Mouse (Mus musculus) CH12.LX (cell line): ENCODE measurements around the gene Vipr2.

Experiments used
- CTCF ChIP-seq, 2 experiments: IDR thresholded peaks in 1 of 2; conservative IDR thresholded peaks in 1 of 2; 2 replicates each; pipeline ENCODE4 v1.5.1; 2011 to 2012; ENCODE audit warnings: low read depth in 2 of 2, low read length in 2 of 2, improper control_type of control experiment in 1 of 2, inconsistent platforms in 1 of 2, mild to moderate bottlenecking in 1 of 2, moderate library complexity in 1 of 2
- IRF4 ChIP-seq: IDR thresholded peaks from 2 replicates; pipeline ENCODE4 v1.6.1; 2014; ENCODE audit warnings: low read depth, mild to moderate bottlenecking, inconsistent platforms, low read length, improper control_type of control experiment
- MXI1 ChIP-seq: IDR thresholded peaks from 2 replicates; pipeline ENCODE4 v1.6.1; 2011; ENCODE audit warnings: mild to moderate bottlenecking, low read depth, low read length, improper control_type of control experiment
- POLR2A ChIP-seq: IDR thresholded peaks from 2 replicates; pipeline ENCODE4 v1.6.1; 2011; ENCODE audit warnings: low read depth, mild to moderate bottlenecking, improper control_type of control experiment, low read length

DNA sequence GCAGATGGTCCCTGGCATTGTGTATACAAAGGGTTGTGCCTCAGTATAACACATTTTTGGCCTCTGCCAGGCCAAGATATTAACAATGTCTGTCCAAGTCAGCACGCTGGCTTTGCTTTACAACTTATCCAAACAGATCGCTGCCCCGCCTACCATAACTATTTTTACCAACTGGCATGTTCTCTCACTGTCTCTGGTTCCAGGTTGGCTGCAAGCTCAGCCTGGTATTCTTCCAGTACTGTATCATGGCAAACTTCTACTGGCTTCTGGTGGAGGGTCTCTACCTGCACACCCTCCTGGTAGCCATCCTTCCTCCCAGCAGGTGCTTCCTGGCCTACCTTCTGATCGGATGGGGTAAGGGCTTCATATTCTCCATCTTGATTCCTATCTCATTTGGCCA is 58.4 kb downstream of the Vipr2 start:
- TF ChIP-seq IRF4, result no peak
- TF ChIP-seq POLR2A, result no peak
- TF ChIP-seq MXI1, result no peak
- TF ChIP-seq CTCF (conservative IDR thresholded peaks at IDR 0.05 in 1 of 2, IDR thresholded peaks at IDR 0.05 in 1 of 2; ENCODE audit: low read depth in 2 of 2, low read length in 2 of 2), result no peak
